Mouse (Mus musculus) MEL-GATA-1-ER (cell line): ENCODE data around the gene Zkscan5.
"Not testable (repeated sequence)": the region's sequence is repeated elsewhere in the genome, so short reads cannot be mapped to it uniquely, and the experiment has no call there.

Experiments used
- DNase-seq: peaks from one replicate; pipeline ENCODE4 v3.0.0-alpha.2; 2012; ENCODE audit warnings: low read depth; ENCODE audit errors: extremely low read depth

Zkscan5 gene

GRCm38 (mm10) chr5:145213505-145213904 lies 9.1 kb downstream of the Zkscan5 start:
- no peak for DNase-seq

GRCm38 (mm10) chr5:145214679-145215078 lies 10.3 kb downstream of the Zkscan5 start:
- no peak for DNase-seq

GRCm38 (mm10) chr5:145217746-145218145 lies 13.4 kb downstream of the Zkscan5 start:
- no peak for DNase-seq

- DNase-seq, result no peak
Observed at GRCm38 (mm10) chr5:145218206-145218605, 13.8 kb downstream of the Zkscan5 start.

GRCm38 (mm10) chr5:145218671-145219070 lies 14.3 kb downstream of the Zkscan5 start:
- no peak for DNase-seq

GRCm38 (mm10) chr5:145219981-145220380 lies 15.6 kb downstream of the Zkscan5 start:
- no peak for DNase-seq

- DNase-seq, result no peak
Observed at GRCm38 (mm10) chr5:145222840-145223239, 18.5 kb downstream of the Zkscan5 start.

- DNase-seq, result no peak
Observed at GRCm38 (mm10) chr5:145223395-145223794, 19.0 kb downstream of the Zkscan5 start.

GRCm38 (mm10) chr5:145226453-145226852 lies 22.1 kb downstream of the Zkscan5 start:
- no peak for DNase-seq

- DNase-seq, result not testable (repeated sequence)
Observed at GRCm38 (mm10) chr5:145229283-145229682, 24.9 kb downstream of the Zkscan5 start.

GRCm38 (mm10) chr5:145230641-145231040 lies 26.3 kb downstream of the Zkscan5 start:
- DNase-seq, result no peak

- DNase-seq, result peak; percentile 95
Observed at GRCm38 (mm10) chr5:145231367-145231871, 27.1 kb downstream of the Zkscan5 start, which contains the start of gene Zfp655. Gene Zfp655 (plus strand): TSS chr5:145231715.

GRCm38 (mm10) chr5:145231893-145232411 lies 27.6 kb downstream of the Zkscan5 start:
- no peak for DNase-seq

GRCm38 (mm10) chr5:145234636-145235035 lies 30.3 kb downstream of the Zkscan5 start:
- DNase-seq, result no peak

- DNase-seq, result no peak
Observed at GRCm38 (mm10) chr5:145249520-145249919, 45.2 kb downstream of the Zkscan5 start.
